Mouse (Mus musculus) testis, postnatal 10 days (tissue): ENCODE results near the gene Ube2q1.

ENCODE experiments used
- DNase-seq: peaks from one replicate; pipeline ENCODE4 v3.0.0; 2021; ENCODE audit warnings: low spot score

Gene Ube2q1

DNA sequence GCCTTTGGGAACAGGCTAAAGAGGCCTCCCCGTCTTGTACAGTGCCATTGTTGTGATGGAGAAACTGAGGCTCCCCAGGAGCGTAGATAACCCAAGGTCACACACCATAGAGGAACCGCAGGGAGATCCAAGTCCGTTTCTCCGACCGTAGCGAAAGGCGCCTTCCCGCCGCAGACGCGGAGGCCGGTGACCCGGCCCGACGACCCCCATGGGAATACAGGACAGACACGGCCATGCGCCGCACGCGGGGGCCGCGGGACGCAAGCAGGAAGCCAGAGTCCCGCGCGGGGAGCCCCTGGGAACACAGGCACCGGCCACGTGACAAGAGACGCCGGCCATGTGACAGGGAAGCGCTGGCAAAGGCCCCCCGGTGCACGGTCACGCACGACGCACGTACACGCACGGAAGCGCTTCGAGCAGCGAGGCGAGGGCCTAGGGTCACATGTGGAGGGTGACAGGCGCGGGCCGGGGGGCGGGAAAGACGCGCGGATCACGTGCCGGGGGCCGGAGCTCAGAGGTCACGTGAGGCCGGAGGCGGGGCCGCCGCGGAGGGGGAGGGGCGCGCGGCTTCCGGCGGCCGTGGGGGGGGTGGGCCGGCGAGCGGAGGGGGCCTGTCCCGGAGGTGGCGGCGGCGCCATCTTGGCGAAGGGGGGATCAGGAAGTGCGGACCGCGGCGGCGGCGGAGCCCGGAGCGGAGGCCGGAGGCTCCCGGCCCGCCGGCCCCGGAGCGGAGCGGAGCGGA lies at the start of gene Ube2q1:
Gene Ube2q1, plus strand, starts transcription at position 649 of the 742 bp plus-strand sequence.
- DNase-seq: peak; percentile 98

DNA sequence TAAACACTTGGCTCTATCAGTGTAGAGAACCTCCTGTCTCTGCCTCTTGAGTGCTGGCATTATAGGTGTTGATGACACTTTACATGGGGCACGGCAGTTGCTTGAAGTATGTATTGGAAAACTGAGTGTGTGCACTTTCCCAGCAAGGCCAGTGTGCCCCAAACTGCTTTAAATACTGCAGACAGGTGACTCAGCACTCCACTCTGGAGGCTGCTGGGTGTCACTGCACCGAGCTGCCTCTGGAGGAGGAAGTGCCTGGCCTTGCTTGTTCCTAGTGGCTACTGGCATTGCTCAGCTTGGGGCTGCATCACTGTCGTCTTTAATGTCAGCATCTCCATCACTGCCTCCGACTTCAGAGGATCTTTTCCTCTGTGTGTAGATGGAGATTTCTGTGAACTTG lies 46.4 kb upstream of the Ube2q1 start:
- peak; percentile 51 for DNase-seq

DNA sequence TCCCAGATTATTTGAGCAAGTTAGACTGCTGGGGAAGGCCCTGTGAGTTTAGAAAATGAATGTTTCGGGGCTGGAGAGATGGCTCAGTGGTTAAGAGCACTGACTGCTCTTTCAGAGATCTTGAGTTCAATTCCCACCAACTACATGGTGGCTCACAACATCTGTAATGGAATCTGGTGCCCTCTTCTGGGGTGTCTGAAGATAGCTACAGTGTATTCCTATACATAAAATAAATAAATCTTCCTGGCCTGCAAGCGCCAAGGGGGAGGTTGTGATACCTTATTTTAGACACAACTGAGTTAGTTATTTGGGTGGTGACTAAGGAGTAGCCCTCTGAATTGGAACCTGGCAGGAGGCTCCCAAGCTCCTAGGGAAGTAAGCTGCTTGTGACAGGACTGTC lies 44.6 kb upstream of the Ube2q1 start:
- DNase-seq: no peak

DNA sequence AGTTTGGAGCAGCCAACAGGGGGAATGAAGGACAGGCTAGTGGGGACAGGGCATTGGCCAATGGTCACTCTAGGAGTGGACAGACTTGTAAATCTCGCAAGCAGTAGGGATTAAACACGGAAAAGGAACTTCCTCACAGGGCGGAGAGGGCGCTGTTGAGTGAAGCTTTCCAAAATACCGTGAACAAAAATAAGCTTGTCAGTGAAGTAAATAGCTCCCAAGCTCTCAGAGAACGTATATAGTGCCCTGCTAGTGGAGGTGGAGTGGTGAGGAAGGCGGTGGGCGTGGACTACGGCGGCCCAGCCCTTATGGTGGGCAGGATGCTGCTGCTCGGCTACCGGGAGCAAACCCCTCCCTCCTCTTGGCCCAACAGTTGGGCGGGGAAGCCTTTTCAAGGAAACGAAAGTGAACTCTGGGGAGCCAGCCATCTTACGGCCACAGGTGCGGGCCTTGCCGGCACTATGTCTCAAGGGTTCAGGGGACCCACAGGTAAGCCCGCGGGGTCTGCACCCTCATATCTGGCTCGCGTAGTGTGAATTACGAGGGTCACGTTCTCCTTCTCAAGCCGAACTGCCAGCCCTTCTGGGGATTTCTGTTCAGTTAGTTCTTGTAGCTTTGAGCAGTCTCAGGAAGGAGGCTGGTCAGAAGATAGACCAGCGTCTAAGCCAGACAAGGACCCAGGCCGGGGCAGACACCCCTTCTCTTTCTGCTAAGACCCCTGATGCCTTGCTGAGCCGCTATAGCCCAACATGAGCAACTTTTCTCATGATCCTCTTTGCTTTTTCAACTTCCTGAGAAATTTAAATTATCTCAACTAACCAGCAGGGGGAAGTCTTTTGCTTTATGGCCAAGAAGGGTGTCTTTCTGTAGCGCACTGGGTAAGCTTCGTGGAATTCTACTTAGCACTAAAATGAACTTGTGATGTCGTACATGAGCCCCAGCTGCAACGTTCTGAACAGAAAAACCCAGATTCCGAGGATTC lies 42.8 kb upstream of the Ube2q1 start:
- peak; percentile 84 for DNase-seq

DNA sequence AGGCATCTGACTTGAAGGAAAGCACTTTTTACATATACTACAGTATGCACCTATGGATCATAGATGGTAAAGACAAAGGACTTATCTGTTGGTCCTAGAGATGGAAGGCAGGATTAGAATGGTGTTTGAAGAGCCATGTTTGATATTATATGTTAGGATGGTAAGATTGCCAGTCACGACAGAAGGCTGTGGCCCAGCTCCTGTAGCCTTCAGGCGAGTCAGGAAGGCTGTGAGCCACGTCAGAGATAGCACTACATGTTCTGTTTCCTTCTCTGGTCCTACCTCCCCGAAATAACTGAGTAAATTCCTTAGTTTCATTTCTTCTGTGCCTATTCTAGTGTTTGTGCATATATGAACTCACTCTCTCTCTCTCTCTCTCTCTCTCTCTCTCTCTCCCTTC lies 41.3 kb upstream of the Ube2q1 start:
- DNase-seq: no peak

DNA sequence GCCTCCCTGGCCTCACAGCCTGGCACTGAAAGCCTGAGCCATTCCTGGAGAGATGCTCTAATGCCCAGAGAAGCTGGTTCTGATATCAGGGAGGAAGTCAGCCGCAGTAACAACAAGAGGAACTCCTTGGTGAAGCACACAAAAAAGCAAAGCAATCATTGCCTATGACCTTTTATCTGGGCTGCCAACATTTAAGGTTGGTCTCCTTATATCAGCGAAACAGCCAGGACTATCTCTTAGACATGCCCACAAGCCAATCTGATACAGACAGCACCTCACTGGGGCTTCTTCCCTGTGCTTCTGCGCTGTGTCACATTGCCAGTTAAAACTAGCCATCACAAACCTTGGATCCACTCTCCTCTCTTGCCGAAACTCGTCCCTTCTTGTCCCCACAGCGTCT lies 34.9 kb upstream of the Ube2q1 start:
- no peak for DNase-seq

DNA sequence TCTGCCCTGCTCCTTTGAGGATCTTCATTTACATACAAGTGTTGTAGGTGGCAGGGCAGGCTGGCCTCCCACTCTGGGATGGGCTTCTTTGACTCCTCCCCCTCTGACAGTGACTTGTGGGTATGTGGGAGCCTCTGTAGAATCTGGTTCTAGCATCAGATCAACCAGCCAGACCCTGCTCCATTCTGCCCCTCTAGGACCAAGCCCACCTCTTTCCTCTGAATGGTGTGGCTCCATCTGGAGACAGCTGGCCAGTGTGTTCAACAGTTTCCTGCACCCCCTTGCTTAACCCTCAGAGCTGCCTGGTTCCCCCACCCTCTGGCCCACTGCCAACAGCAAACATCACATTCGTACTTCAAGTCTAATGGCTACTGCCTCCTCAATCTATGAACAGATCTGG lies 21.1 kb upstream of the Ube2q1 start:
- peak; percentile 65 for DNase-seq

DNA sequence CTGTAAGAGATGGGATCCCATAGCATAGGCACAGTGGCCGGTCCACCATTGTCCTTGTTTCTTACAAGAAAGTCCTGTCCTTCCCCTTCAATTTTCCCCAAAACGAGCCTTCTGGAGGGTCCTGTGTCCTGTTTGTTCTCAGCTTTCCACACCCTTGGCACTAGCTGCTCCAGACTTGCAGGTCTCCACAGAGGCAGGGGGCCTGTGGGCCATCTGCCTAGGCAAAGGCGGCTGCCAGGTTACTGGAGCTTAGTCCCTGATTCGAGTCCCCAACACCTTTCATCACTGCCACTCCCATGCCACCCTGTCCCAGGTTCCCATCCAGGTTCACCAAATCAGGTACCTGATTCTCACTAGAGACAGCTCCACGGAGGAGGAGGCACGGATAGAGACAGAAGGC lies 18.1 kb upstream of the Ube2q1 start:
- DNase-seq: no peak

DNA sequence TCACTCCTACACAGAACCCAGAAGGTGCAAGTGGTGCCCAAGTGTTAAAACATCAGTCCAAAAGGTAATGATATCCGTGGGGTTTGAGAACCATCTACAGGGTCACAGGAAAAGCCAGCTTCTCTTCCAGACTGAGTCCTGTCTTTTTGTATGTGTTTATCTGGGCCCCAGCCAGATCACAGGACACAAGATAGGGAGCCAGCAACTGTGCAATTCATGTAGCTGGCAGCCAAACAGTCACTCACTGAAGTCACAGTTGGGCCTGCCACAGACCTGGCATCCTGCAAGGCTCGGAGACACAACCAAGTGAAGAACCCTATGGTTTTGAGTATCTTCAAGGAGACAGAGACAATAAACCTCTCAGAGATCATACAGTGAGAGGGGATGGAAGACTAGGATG lies 15.6 kb upstream of the Ube2q1 start:
- DNase-seq: no peak

DNA sequence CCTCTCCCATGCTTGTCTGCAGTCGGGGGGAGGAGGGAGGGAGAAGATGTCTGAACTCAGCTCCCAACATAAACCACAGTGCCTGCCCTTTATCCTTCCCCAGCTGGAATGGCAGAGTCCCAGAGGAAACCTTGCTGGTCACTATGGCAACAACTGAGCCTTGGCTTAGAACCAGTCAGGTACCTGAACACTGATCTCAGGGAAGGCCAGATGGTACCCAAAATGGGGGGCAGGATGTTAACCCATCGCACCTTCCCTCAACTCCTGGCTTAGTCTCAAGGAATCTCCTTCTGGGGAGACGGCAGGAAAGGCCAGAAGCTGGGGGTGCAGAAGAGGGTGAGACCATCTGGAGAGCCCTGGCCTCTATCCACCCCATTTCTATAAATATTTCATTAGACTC lies 13.6 kb upstream of the Ube2q1 start:
- DNase-seq: no peak

DNA sequence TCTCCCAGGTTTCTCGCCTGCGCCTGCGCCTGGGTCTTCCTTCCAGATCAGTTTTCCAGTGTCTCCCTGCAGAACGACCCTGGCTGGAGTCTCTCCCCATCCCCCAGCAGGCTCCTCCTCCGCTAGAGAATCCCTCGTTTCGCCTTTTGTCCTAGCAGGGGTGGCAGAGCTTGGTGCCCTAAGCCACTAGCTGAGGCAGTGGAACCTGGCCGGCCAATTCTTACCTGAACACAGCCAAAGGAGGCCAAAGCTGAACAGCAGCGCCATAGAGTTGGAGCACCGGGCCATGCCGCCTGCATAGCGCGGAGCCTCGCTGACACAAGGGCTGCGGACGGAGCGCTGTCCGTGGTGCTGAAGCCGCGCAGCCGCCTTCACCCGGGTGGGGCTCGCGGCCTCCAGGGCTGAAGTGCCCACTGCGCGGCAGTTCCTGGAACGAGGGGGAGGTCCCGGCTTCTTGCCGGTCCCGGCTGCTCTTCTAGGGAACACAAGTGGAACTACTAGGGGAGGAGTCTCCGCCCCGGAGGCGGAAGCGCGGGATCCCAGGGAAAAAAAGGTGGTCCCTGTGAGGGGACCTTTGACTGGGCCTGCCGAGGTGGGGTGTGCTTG lies 9.2 kb upstream of the Ube2q1 start, which contains the start of gene Chrnb2:
Gene Chrnb2, minus strand, starts transcription at position 514 of the 606 bp plus-strand sequence.
- DNase-seq: peak; percentile 92

DNA sequence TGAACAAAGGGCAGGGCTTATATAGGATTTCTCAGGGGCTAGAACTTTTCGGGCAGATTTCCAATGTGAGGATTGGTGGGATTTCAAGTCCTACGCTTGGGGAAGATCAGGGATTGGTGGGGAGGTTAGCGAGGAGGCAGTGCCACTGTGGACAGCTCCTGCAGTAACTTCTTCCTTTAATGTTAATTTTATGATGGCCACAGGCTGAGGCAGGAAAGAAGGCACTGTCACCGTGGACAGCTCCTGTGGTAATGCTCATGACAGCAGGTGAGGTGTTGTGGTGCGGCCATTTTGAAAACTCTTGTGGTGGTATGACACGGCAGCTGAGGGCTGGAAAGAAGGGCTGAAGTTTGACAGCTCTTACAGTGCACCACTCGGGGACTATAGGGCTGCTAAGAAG lies 3.8 kb upstream of the Ube2q1 start:
- DNase-seq: no peak

DNA sequence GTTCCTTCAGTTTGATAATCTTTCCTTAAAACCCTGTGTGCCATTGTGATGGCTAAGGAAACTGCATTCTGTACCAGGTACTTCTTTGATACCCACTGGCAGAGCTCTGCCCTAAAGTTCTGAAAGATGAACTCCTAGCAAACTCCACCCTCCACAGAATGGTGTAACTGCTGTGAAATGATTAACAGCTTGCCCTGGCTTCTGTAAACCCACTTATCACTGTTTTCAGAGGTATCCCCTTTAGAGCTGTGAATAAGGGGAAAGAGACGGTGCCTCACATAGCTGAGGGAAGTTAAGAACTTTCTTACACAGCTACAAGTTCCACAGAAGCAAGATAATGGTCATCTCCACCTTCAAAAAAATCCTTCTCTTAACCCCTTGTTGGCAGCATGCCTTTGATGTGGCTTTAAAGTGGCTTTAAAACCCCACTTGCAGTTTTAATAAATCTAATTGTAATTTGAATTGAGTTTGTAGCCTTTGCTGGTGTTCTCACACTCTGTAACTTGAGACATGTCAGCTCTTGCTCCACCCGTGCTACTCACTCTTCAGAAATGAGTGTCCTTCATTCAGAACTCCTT lies 2.9 kb upstream of the Ube2q1 start:
- DNase-seq: no peak

DNA sequence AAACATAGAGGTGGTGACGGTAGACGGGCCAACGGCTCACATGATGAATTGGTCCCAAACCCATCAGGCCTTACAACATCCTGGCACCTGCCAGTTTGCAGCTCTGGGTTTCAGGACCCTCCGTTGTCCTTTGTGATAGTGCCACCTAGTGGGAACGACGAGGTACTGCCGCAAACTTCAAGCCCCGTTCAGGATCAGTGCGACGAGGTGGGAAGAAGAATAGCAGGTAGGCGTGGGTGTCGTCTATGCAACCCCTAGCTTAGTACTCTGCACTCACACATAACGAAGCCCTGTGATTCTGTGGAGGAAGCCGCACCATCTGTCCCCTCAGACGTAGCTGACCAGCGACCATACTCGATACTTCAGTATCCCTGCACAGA lies 838 bp upstream of the Ube2q1 start:
- DNase-seq: peak; percentile 83

DNA sequence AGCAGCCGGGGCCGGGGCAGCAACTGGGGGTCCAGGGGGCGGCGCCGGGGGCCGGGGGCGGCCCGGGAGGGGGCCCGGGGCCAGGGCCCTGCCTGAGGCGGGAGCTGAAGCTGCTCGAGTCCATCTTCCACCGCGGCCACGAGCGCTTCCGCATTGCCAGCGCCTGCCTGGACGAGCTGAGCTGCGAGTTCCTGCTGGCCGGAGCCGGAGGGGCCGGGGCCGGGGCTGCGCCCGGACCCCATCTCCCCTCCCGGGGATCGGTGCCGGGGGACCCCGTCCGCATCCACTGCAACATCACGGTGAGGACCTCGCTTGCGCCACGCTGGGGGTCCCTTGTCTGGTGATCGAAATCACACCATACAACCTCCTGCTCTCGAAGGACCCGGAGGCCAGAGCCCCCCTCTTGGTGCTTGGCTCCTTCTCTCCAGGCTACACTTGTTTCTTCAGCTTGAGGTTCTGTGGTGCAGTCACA lies 360 bp downstream of the Ube2q1 start:
- DNase-seq: peak; percentile 70

DNA sequence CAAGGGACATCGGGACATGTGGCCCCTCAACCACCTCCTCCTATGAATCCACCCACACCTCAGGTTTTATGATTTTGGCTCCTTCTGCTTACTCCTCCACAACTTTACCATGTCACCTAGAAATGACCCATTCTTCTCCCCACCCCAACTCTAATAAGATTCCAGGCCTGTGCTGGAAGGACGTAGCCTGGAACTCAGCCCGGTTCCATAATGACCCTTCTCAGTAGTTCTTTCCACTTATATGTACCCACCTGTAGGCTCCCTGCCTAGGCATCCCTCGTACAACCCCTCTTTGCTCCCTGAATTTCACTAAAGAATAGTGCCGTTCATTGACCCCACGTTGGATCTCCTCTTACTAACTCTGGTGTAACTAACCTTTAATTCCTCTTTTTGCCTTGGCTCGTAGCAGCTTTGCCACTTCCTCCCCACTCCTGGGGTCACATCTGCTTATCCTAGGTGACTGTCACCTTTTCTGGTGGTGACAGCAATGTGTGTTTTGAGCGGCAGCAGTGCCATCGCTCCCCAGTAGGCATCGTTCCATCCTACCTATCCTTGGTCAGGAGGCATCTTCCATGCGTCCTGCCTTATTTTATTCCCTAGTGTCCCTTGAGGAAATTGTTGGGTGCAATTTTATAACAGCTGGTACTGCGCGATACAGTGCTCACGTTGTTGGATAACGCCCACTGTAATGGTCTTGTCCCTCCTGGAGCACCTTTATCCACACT lies 982 bp downstream of the Ube2q1 start:
- no peak for DNase-seq

DNA sequence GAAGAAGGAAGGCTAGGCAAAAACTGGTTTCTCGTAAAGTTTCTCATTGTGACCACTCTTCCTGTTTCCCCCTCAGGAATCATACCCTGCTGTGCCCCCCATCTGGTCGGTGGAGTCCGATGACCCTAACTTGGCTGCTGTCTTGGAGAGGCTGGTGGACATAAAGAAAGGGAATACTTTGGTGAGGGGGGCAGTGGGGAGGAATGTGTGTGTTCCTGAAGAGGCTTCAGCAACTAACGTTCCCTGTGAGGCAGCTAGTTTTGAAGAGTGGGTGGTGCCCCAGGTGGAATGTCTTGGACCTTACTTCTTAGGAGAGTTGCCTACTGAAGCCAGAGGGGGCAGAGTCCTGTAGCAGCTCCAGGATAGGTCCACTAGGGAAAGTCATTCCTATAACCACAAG lies 2.6 kb downstream of the Ube2q1 start:
- DNase-seq: no peak

DNA sequence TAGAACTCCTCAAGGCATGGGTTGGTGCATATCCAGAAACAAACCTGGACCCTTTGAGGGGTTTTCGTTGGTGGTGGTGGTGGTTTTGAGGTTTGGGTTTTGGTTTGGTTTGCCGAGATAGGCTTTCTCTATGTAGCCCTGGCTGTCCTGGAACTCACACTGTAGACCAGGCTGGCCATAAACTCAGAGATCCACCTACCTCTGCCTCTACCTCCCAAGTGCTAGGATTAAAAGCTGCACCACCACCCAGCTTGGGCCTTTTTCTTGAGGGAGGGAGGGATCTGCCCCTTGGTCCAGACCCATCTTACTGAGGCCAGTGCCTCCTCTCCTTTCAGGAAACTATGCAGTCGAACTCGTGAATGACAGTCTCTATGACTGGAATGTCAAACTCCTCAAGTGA lies 6.7 kb downstream of the Ube2q1 start:
- no peak for DNase-seq

DNA sequence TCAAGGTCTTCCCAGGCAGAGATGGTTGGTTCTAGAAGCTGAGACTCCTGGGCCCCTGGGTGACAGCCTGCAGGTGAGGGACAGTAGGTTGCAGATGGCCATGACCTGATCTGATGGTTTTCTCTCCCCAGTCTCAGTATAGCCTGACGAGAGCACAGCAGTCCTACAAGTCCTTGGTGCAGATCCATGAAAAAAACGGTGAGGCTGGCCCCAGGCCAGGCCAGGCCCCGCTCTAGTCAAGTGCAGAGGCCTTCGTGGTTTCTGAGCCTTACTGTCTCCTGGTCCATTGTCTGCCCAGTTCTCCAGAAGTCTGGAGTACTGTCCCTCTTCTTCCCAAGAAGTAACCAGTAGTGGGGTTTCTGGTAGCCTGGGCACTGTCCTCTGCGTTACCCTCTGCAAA lies 8.2 kb downstream of the Ube2q1 start:
- no peak for DNase-seq

DNA sequence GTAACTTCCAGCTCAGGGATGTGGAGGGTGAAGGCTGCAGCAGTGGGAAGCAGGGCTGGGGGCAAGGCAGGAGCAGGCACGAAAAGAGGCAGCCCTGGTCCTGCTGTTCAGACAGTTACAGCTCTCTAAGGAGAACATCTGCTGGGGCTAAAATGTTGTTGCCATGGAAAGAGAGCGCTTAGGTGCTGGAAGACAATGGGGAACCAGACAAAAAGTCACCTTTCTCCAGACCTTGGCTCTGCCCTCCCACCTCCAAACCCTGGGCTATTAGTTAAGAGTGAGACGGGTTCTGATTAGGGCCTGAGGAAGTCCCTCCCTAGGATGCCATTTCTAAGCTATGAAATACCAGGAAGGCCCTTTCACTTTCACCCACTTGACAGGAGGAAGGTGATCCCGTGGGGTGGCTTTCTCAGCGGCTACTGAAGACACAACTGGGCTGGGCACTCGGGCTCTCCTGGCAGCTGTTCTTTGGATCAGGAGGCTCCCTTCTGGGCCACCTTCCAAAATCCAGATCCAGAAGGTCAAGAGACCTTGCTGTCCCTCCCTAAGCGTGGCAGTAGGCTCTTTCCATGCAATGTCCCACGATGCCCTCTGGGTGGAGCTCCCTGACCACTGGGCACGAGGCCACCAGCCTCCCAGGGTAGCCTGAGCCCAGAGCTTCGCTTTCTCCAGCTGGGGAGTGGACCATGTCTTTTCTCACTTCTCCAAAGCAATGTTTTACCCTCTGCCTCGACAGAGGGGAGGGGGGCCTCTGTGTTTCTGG lies 11.8 kb downstream of the Ube2q1 start:
- peak; percentile 93 for DNase-seq

DNA sequence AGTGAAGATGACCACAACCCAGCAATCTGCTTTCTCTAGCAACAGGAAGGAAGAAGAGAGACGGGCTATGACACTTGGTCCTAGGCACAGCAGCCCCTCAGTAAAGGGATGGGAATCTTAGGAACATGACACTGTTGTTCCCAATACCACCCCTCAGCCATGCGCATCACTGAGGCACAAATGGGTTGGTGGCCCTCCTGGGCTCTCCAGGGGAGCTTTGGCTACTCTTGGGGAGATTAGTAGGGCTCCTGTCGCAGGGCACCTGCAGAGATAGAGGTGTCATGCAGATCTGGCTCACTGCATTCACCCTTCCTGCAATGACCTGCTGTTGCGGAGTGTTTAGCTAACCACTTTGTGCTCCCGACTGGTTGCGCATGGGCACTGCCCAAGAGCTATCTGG lies 12.9 kb downstream of the Ube2q1 start:
- no peak for DNase-seq
